Mouse (Mus musculus): ENCODE measurements at regions not wholly inside any gene's neighbourhood (a gene's known extent, or its start where the extent isn't known, plus 50 kb on each side); places are given as distances from the start of the nearest gene placed in this dataset.
"Not testable (repeated sequence)": the region's sequence is repeated elsewhere in the genome, so short reads cannot be mapped to it uniquely, and the experiment has no call there.

DNA sequence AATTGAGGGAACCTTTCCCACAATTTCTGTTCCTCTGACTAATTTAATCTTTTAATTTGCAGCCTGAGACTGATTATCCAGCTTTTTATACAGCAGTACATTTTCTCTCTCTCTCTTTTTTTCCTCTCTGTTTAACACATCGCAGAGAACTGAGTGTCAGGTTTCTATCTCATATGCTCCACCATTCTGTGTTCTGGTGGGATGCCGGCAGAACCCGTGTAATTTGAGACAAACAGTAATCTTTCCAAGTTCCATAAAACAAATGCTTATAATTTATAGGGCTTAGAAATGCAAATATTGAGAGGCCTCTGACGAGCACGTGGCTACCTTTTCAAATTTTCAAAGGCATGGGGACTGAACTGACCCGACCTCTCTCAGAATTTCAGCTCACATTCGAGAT, 59.1 kb downstream of the Zbtb18 start:
- 67% methylated on average over 7 of the region's 7 CpGs for WGBS (ENCODE audit: insufficient replicate concordance)
- Histone ChIP-seq H3K4me3 (no peak overlapping the region), H3K9me3 (replicated peaks) (no peaks in the 10 kb centered on the region), H3K4me2 (no peak overlapping the region), H3K27ac (no peak overlapping the region), H3K9ac (no peak overlapping the region), H3K27me3 (replicated peaks) (no peaks in the 10 kb centered on the region), H3K36me3 (no peaks in the 10 kb centered on the region), H3K4me1 (no peaks in the 10 kb centered on the region)
- no peak for ATAC-seq

DNA sequence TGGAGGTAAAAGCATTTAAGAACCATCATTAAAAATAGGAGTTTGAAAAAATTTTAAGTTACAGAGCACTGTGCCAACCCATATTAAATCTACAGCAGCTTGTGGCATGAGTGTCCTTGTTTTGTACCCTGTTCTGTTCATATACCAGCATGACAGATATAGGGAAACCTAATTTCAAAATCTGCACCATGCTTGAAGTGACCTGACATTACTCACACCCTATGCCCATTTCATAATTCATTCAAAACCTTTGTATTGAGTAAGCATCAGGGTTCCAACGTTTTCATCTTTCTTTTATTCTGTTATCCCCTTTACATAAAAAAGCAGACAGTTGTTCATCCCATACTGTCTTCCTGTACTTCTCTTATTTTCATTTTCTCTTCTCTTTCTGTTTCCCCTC, 61.8 kb downstream of the Zbtb18 start:
- ATAC-seq, result no peak

DNA sequence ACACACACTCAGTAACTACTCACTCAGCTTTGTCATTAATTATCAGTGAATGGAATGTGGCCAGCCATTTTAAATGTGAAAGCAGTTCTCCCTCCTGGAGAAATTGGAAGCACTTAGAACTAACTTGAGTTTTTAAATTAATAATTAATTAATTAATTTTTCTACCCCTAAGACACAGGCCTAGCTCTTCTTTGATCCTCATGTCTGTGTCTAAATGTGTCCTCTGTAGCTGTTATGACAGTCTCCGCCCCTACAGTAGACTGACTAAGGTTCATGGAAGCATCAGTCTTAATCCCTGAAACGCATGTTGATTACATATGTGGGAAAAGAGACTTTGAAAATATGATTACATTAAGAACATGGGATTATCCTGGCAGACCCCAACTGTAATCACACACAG, 62.6 kb downstream of the Zbtb18 start:
- Histone ChIP-seq H3K4me2 (no peak overlapping the region), H3K36me3 (no peaks in the 10 kb centered on the region), H3K27ac (no peak overlapping the region), H3K9me3 (replicated peaks) (no peaks in the 10 kb centered on the region), H3K4me3 (no peak overlapping the region), H3K9ac (no peak overlapping the region), H3K27me3 (replicated peaks) (no peaks in the 10 kb centered on the region), H3K4me1 (no peaks in the 10 kb centered on the region)
- 74% methylated on average over 2 of the region's 2 CpGs for WGBS (ENCODE audit: insufficient replicate concordance)
- ATAC-seq, result no peak

More for the DNA sequence above, 61.8 kb downstream of the Zbtb18 start:
- Histone ChIP-seq H3K4me1 (no peaks in the 10 kb centered on the region), H3K27ac (no peak overlapping the region), H3K27me3 (replicated peaks) (no peaks in the 10 kb centered on the region), H3K4me3 (no peak overlapping the region), H3K9me3 (replicated peaks) (no peaks in the 10 kb centered on the region), H3K9ac (no peak overlapping the region), H3K36me3 (no peaks in the 10 kb centered on the region), H3K4me2 (no peak overlapping the region)
- 27% methylated on average over 1 of the region's 1 CpGs for WGBS (ENCODE audit: insufficient replicate concordance)

DNA sequence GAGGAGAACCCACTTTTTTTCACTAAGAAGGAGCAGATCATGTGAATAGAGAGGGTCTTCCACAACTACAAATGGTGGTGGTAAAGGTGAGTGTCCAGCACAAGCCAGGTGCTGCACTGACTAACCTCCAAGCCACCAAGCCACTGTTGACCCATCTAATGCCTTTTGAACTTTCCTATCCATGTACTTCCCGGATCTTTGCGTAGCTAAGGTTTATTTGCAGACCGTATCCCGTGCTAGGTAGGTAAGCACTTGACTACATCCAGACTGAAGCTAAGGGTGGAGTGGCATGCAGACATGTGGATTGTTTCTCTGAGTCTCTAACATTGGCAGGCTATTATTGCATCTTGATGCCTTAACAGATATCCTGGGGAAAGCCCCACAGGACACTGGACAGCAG, 65.2 kb downstream of the Zbtb18 start:
- not testable (repeated sequence) for ATAC-seq; H3K27me3 ChIP-seq (replicated peaks)
- 77% methylated on average over 4 of the region's 4 CpGs for WGBS (ENCODE audit: insufficient replicate concordance)

DNA sequence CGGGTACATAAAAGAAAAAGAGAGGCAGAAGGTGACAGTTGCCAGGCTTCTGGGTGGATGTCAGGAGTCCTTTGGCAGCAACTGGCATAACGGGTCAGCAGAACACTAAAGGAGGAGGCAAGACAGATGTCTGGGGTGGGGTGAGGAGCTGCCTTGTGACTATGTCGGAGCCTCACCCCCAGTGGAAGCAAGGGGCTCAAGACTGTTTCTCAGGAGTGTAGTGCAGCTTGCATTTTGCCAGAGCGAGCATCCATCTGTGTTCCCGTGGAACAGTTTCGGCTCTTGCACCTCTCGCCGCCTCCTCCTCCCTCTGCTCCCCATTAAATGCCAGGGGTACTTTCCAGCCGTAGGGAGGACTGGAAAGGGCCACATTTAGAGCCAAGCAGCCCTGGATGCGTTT, 67.6 kb downstream of the Zbtb18 start:
- H3K9ac ChIP-seq, result no peak overlapping the region
- no peak overlapping the region for H3K4me3 ChIP-seq
- no peaks in the 10 kb centered on the region for H3K4me1 ChIP-seq
- no peak overlapping the region for H3K4me2 ChIP-seq
- WGBS (ENCODE audit: insufficient replicate concordance), result 67% methylated on average over 10 of the region's 10 CpGs
- ATAC-seq, result no peak
- no peaks in the 10 kb centered on the region for H3K27me3 ChIP-seq (replicated peaks)
- no peak overlapping the region for H3K27ac ChIP-seq
- no peaks in the 10 kb centered on the region for H3K9me3 ChIP-seq (replicated peaks)
- H3K36me3 ChIP-seq, result no peaks in the 10 kb centered on the region

More for the DNA sequence above, 65.2 kb downstream of the Zbtb18 start:
- not testable (repeated sequence) for H3K4me3 ChIP-seq; H3K9me3 ChIP-seq (replicated peaks); H3K4me2 ChIP-seq; H3K9ac ChIP-seq; H3K36me3 ChIP-seq; H3K27ac ChIP-seq; H3K4me1 ChIP-seq

DNA sequence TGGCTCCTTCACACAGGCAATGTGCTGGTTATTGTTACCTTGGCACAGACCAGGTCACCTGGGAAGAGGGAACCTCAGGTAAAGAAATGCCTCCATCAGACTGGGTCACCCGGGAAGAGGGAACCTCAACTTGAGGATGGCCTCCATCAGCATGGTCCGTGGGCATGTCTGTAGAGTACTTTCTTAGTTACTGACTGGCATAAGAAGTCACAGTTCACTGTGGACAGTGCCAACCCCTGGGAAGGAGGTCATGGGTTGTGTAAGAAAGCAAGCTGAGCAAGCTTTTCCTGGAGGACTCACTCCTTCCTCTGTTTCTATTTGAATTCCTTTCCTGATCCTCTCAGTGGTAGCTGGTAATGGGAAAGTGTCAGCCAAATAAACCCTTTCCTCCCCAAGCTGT, 70.0 kb downstream of the Zbtb18 start:
- 57% methylated on average over 2 of the region's 2 CpGs for WGBS (ENCODE audit: insufficient replicate concordance)
- no peaks in the 10 kb centered on the region for H3K9me3 ChIP-seq (replicated peaks)
- no peak overlapping the region for H3K4me2 ChIP-seq
- no peak for ATAC-seq
- H3K4me1 ChIP-seq, result no peaks in the 10 kb centered on the region
- no peak overlapping the region for H3K27ac ChIP-seq
- H3K4me3 ChIP-seq, result no peak overlapping the region
- no peaks in the 10 kb centered on the region for H3K27me3 ChIP-seq (replicated peaks)
- H3K36me3 ChIP-seq, result no peaks in the 10 kb centered on the region
- no peak overlapping the region for H3K9ac ChIP-seq

DNA sequence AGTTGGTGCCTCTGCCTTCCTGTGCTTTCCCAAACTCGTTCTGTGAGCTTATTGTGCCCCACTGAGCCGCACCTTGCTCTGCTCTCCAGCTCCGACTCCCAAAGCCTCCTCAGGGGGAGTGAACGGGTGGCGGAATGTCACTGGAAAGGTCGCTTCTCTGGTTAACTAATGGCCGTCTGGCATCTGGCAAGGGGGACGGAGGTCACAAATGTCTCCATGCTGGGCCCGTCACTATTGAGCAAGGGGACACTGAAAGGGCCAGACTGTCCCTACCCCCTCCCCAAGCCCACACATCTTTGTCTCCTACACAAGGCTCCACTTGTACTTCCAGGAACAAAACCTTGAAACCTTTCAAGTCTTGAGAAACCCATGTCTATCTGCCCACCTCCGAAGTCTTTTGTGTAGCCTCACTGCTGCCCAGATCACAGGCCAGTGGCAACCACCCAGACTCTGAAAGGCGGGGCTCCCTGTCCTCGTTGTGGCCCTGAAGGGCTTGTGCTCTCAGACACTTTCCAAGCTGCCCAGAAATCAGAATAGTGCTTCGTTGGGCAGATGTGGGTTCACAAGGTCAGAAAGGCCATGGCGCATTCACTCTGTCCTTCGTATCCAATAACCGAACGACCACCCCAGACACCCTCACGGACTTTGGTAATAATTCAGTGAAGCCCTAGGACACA, 75.9 kb downstream of the Zbtb18 start:
- Histone ChIP-seq H3K9me3 (replicated peaks) (no peaks in the 10 kb centered on the region), H3K27me3 (replicated peaks) (no peaks in the 10 kb centered on the region), H3K36me3 (no peaks in the 10 kb centered on the region), H3K4me2 (no peak overlapping the region), H3K27ac (no peak overlapping the region), H3K9ac (no peak overlapping the region), H3K4me1 (no peaks in the 10 kb centered on the region), H3K4me3 (no peak overlapping the region)
- no peak for ATAC-seq
- WGBS (ENCODE audit: insufficient replicate concordance), result 56% methylated on average over 18 of the region's 18 CpGs

DNA sequence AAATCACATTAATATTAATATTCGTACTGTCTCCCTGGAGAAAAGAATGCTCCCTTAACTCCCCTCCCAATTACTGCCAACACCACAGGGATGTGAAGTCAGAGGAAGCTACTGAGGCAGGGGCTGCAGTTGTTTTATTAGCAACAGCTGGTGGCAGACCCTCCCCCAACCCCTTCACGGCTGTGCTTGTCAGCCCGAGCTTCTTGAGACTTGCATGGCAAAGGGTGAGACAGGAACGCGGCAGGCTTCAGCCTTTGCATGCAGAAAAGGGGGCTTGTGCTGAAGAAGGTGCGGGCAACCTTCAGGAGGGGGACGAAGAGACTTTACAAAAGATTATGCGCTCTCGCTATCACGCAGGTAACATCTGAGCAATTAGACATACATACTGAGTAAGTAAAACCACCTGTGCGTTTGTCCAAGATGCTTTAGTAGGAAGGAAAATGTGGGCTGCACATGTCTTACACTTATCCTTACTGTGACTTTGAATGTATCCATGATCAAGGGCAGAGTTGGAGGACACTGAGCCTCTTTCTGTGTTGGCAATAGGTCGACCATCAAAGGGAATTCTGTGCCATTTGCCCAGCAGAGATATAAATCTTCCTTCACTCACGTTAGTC, 76.9 kb downstream of the Zbtb18 start:
- Histone ChIP-seq H3K4me3 (no peak overlapping the region), H3K36me3 (no peaks in the 10 kb centered on the region), H3K4me2 (no peak overlapping the region), H3K27me3 (replicated peaks) (no peaks in the 10 kb centered on the region), H3K9me3 (replicated peaks) (no peaks in the 10 kb centered on the region), H3K4me1 (no peaks in the 10 kb centered on the region), H3K27ac (no peak overlapping the region), H3K9ac (no peak overlapping the region)
- ATAC-seq, result no peak
- WGBS (ENCODE audit: insufficient replicate concordance), result 40% methylated on average over 13 of the region's 13 CpGs

DNA sequence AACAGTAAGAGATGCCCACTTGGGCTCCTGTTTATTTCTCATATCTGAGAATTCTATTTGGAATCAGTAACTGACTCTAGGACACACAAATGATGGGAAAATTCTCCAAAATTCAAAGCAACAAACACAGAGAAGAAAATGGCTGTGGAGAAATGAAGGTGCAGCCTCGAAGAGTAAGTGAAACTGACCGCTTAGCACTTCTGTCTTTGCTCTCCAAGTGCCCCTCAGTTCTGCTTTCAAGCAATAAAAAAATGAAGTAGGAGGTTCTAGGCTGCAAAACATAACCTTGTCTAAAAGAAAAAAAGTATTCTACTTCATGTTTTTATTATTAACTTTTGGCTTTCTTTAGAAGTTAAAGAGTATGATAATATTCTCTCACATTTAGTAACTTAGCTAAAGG, 79.0 kb downstream of the Zbtb18 start:
- H3K27ac ChIP-seq, result no peak overlapping the region
- ATAC-seq, result no peak
- H3K27me3 ChIP-seq (replicated peaks), result no peaks in the 10 kb centered on the region
- no peak overlapping the region for H3K4me3 ChIP-seq
- H3K4me2 ChIP-seq, result no peak overlapping the region
- 58% methylated on average over 2 of the region's 2 CpGs for WGBS (ENCODE audit: insufficient replicate concordance)
- no peaks in the 10 kb centered on the region for H3K9me3 ChIP-seq (replicated peaks)
- H3K4me1 ChIP-seq, result no peaks in the 10 kb centered on the region
- H3K36me3 ChIP-seq, result no peaks in the 10 kb centered on the region
- H3K9ac ChIP-seq, result no peak overlapping the region

DNA sequence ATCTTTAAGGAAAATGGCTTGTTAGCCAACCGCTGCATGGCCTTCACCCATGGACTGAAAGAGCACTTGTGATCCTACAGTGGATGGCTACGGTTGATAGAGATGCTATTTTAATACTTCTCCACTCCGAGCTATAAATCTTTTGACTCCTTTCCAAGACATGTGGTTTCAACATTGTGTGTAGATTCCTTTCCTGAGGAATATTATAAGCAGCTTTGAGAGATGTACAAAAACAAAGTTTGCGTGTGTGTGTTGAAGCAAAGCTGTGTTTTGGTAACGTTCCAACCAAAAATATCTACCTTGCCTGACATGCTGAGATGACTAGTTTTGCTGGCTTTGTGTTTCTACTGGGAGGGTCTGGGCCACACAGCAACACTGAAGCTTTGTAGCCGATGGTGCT, 83.0 kb downstream of the Zbtb18 start:
- Histone ChIP-seq H3K4me3 (no peak overlapping the region), H3K36me3 (no peaks in the 10 kb centered on the region), H3K27me3 (replicated peaks) (no peaks in the 10 kb centered on the region), H3K4me2 (no peak overlapping the region), H3K9ac (no peak overlapping the region), H3K4me1 (no peaks in the 10 kb centered on the region), H3K9me3 (replicated peaks) (no peaks in the 10 kb centered on the region), H3K27ac (no peak overlapping the region)
- no peak for ATAC-seq
- WGBS (ENCODE audit: insufficient replicate concordance), result 74% methylated on average over 6 of the region's 6 CpGs

DNA sequence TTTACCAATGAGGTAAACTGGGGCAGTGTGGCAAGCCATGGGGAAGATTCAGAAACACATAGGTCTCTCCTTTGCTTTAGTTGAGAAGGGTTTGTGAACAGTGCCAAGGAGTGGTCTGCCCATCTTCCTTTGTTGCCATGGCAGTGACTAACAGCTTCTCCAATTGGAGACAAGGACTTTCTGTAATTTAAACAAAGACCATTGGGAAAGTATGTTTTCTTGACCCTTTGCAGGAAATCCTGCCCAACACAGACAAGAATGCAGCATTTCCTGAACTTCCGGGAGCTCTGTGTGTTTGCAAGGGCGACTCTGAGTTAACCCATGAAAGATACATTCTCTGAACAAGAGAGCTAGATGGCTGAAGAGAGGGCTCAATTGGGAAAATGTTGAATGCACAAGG, 89.6 kb downstream of the Zbtb18 start:
- Histone ChIP-seq H3K4me3 (no peak overlapping the region), H3K27ac (no peak overlapping the region), H3K4me2 (no peak overlapping the region), H3K4me1 (no peaks in the 10 kb centered on the region), H3K36me3 (no peaks in the 10 kb centered on the region), H3K9me3 (replicated peaks) (no peaks in the 10 kb centered on the region), H3K9ac (no peak overlapping the region), H3K27me3 (replicated peaks) (no peaks in the 10 kb centered on the region)
- no peak for ATAC-seq
- 28% methylated on average over 2 of the region's 2 CpGs for WGBS (ENCODE audit: insufficient replicate concordance)

DNA sequence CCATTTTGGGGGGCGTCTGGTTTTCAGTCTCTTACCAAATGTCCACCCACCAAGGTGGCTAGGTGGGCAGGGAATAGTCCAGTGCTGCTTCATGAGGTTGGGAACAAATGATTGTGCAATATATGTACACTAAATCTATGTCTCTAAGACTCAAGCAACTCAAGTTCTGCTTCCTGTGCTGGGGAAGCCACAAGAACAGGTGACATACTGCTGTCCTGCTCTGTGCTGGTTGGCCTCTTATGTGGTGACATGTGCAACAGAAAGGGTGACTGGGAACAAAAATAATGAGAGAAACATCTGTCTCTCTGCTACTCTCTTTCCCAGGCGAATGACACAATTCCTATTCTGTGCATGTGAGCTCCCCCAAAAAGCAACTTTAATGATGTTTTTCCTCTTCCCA, 90.5 kb downstream of the Zbtb18 start:
- no peaks in the 10 kb centered on the region for H3K9me3 ChIP-seq (replicated peaks)
- no peaks in the 10 kb centered on the region for H3K27me3 ChIP-seq (replicated peaks)
- no peak overlapping the region for H3K4me3 ChIP-seq
- H3K4me2 ChIP-seq, result no peak overlapping the region
- ATAC-seq, result no peak
- H3K27ac ChIP-seq, result no peak overlapping the region
- no peaks in the 10 kb centered on the region for H3K36me3 ChIP-seq
- no peak overlapping the region for H3K9ac ChIP-seq
- WGBS (ENCODE audit: insufficient replicate concordance), result 49% methylated on average over 2 of the region's 2 CpGs
- no peaks in the 10 kb centered on the region for H3K4me1 ChIP-seq

DNA sequence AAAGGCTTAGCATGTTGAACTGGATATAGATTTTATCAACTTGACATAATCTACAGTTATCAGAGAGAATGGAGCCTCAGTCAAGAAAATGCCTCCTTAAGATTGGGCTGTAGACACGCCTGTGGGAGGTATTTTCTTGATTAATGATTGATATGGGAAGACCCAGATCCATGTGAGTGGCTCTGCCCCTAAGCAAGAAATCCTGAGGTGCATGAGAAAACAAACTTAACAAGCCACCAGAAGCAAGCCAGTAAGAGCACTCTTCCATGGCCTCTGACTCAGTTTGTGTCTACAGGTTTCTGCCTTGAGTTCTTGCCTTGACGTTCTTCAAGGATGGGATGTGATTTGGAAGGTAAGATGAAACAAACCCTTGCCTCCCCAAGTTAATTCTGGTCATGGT, 91.2 kb downstream of the Zbtb18 start:
- Histone ChIP-seq H3K4me1 (no peaks in the 10 kb centered on the region), H3K9ac (no peak overlapping the region), H3K36me3 (no peaks in the 10 kb centered on the region), H3K27me3 (replicated peaks) (no peaks in the 10 kb centered on the region), H3K4me2 (no peak overlapping the region), H3K4me3 (no peak overlapping the region), H3K27ac (no peak overlapping the region), H3K9me3 (replicated peaks) (no peaks in the 10 kb centered on the region)
- 51% methylated on average over 2 of the region's 2 CpGs for WGBS (ENCODE audit: insufficient replicate concordance)
- no peak for ATAC-seq
